9 mouse cellular contexts compared by ENCODE assay signal in genomic region chr11:55416609-55417265, GRCm38 (mm10). TPM values are rescaled to one million over a fixed set of nuclear protein-coding genes. Genes with fewer than 3 reads are reported as not detected.
DNase-seq lines count a peak whose midpoint lies in the region; ATAC-seq and TF ChIP-seq lines count a peak whose summit lies in the region.
"Had no signal": no experiment of that assay in that cellular context is flagged by ENCODE, and none has a peak within 500 bp of the region (broad histone marks: within the 10 kb centered on the region; RNA-seq: fewer than 3 reads in every experiment).

No protein-coding gene starts in this region.

- peak overlapping the region; percentile 93; the same call in 1 of the 2 replicates for H3K27ac ChIP-seq in hindbrain, embryonic 10.5 days
- no peak overlapping the region for H3K27ac ChIP-seq in hindbrain, embryonic 11.5 days (ENCODE audit: low read depth, low read length)
- H3K27ac ChIP-seq in embryonic facial prominence, embryonic 15.5 days (replicated peaks), result peak overlapping the region; percentile 97

- peaks cover 83% of the 10 kb centered on the region for H3K79me2 ChIP-seq in C2C12 (ENCODE audit: control insufficient read depth, insufficient read depth)

- H3K79me3 ChIP-seq in C2C12 (ENCODE audit: low read depth), result peaks cover 73% of the 10 kb centered on the region

- no peak for DNase-seq in hindbrain, embryonic 10.5 days (ENCODE audit: low spot score)
- no peak for DNase-seq in hindbrain, embryonic 11.5 days (ENCODE audit: low spot score)
- peak; percentile 37 for DNase-seq in kidney, postnatal 14 days
- DNase-seq in cerebellum, adult 9-10 months, result no peak
- DNase-seq in urinary bladder, postnatal 25 days (ENCODE audit: low spot score), result no peak

- ATAC-seq in hindbrain, embryonic 11.5 days (ENCODE audit: low FRiP score), result no peak
- ATAC-seq in embryonic facial prominence, embryonic 15.5 days (ENCODE audit: insufficient number of reproducible peaks, low FRiP score, low TSS enrichment, low read depth), result no peak
- ATAC-seq in granulocyte monocyte progenitor cell, adult 5-6 weeks (replicated peaks; ENCODE audit: poor library complexity, severe bottlenecking), result no peak

- H3ac ChIP-seq in C2C12 (ENCODE audit: control insufficient read depth, insufficient read length, low read depth), result peak overlapping the region; percentile 19

- no peak for TF ChIP-seq CTCF in C2C12 (IDR thresholded peaks at IDR 0.05; ENCODE audit: control insufficient read depth, insufficient read depth, insufficient read length)

- H3K4me1 ChIP-seq in hindbrain, embryonic 10.5 days (replicated peaks), result peaks cover 50% of the 10 kb centered on the region
- H3K4me1 ChIP-seq in hindbrain, embryonic 11.5 days (replicated peaks; ENCODE audit: control insufficient read depth, insufficient read depth, low read length), result peaks cover 12% of the 10 kb centered on the region
- peaks cover 57% of the 10 kb centered on the region for H3K4me1 ChIP-seq in embryonic facial prominence, embryonic 15.5 days

- no peaks in the 10 kb centered on the region for H3K27me3 ChIP-seq in hindbrain, embryonic 10.5 days (ENCODE audit: insufficient read depth, poor library complexity, severe bottlenecking)
- H3K27me3 ChIP-seq in hindbrain, embryonic 11.5 days (ENCODE audit: control insufficient read depth, insufficient read depth, low read length), result no peaks in the 10 kb centered on the region
- H3K27me3 ChIP-seq in C2C12 (ENCODE audit: control insufficient read depth, insufficient read depth, insufficient read length), result no peaks in the 10 kb centered on the region
- no peaks in the 10 kb centered on the region for H3K27me3 ChIP-seq in embryonic facial prominence, embryonic 15.5 days

- no peak overlapping the region for H3K9ac ChIP-seq in hindbrain, embryonic 11.5 days (ENCODE audit: low read depth, low read length)
- no peak overlapping the region for H3K9ac ChIP-seq in embryonic facial prominence, embryonic 15.5 days

- peaks cover 24% of the 10 kb centered on the region for H3K36me3 ChIP-seq in hindbrain, embryonic 10.5 days
- H3K36me3 ChIP-seq in hindbrain, embryonic 11.5 days (ENCODE audit: control insufficient read depth, insufficient read depth, low read length), result no peaks in the 10 kb centered on the region
- H3K36me3 ChIP-seq in C2C12 (ENCODE audit: control insufficient read depth, insufficient read depth), result peaks cover 46% of the 10 kb centered on the region
- H3K36me3 ChIP-seq in embryonic facial prominence, embryonic 15.5 days, result peaks cover 15% of the 10 kb centered on the region

- H3K4me3 ChIP-seq in hindbrain, embryonic 10.5 days, result 0 out of 2 replicates have a peak overlapping the region, but pooled peaks have one; percentile 61
- H3K4me3 ChIP-seq in hindbrain, embryonic 11.5 days (ENCODE audit: low read depth, low read length), result no peak overlapping the region
- H3K4me3 ChIP-seq in C2C12 (ENCODE audit: insufficient read depth, poor library complexity, severe bottlenecking), result peak overlapping the region; percentile 75
- H3K4me3 ChIP-seq in embryonic facial prominence, embryonic 15.5 days (replicated peaks), result peak overlapping the region; percentile 70
- H3K4me3 ChIP-seq: erythroblast, embryonic 14.5 days had no signal

- H3K9me3 ChIP-seq in hindbrain, embryonic 10.5 days, result no peaks in the 10 kb centered on the region
- H3K9me3 ChIP-seq in hindbrain, embryonic 11.5 days (ENCODE audit: control insufficient read depth, low read length), result no peaks in the 10 kb centered on the region
- H3K9me3 ChIP-seq in embryonic facial prominence, embryonic 15.5 days (replicated peaks), result no peaks in the 10 kb centered on the region

- WGBS in hindbrain, embryonic 10.5 days, result 81% methylated on average over 6 of the region's 6 CpGs
- 81% methylated on average over 6 of the region's 6 CpGs for WGBS in hindbrain, embryonic 11.5 days
- WGBS in embryonic facial prominence, embryonic 15.5 days, result 26% methylated on average over 6 of the region's 6 CpGs

- no peak overlapping the region for H3K4me2 ChIP-seq in hindbrain, embryonic 11.5 days (replicated peaks; ENCODE audit: low read depth, low read length)
- peak overlapping the region; percentile 67 for H3K4me2 ChIP-seq in embryonic facial prominence, embryonic 15.5 days (replicated peaks)

TF ChIP-seq in C2C12, 6 proteins besides CTCF, POLR2A, EP300 and RAD21:
- TF ChIP-seq MYOD1 (IDR thresholded peaks at IDR 0.05; ENCODE audit: control insufficient read depth, insufficient read length, low read depth), result no peak
- TF ChIP-seq CEBPB (IDR thresholded peaks at IDR 0.05; ENCODE audit: low read depth), result no peak
- TF ChIP-seq MAX (IDR thresholded peaks at IDR 0.05), result no peak
- TF ChIP-seq FOSL1 (IDR thresholded peaks at IDR 0.05; ENCODE audit: insufficient read depth, low read length, poor library complexity, severe bottlenecking), result no peak
- no peak for TF ChIP-seq USF1 (IDR thresholded peaks at IDR 0.05; ENCODE audit: low read depth)
- TF ChIP-seq MYOG (IDR thresholded peaks at IDR 0.05; ENCODE audit: control insufficient read depth, extremely low read depth, insufficient read length), result no peak

RNA-seq across cellular contexts. Expression of gene Sparc, which starts 6.2 kb away (rescaled TPM):
- polyA plus RNA-seq in hindbrain, embryonic 10.5 days (2016; fragmentation: Nextera tagmentation; extraction: Ambion mirVana), result 400 and 454 TPM in 2 replicates
- 528 and 573 TPM in 2 replicates for polyA plus RNA-seq in hindbrain, embryonic 11.5 days (2014; fragmentation: Nextera tagmentation; extraction: Ambion mirVana)
- polyA plus RNA-seq in C2C12 (2012; fragmentation: generic; extraction: Trizol), result 632 TPM
- polyA plus RNA-seq in embryonic facial prominence, embryonic 15.5 days (2015; fragmentation: Nextera tagmentation; extraction: Ambion mirVana), result 3,074 and 3,219 TPM in 2 replicates
- not detected in 2 replicates for total RNA-seq in granulocyte monocyte progenitor cell, adult 5-6 weeks (2014; fragmentation: Nextera tagmentation)
- total RNA-seq in granulocyte monocyte progenitor cell, adult 5-6 weeks (2017), result 0.31 TPM in 1 of 2 replicates, not detected in the other

RNA-seq across cellular contexts. Expression of gene Atox1, which starts 44.3 kb away (rescaled TPM):
- polyA plus RNA-seq in hindbrain, embryonic 10.5 days (2016; fragmentation: Nextera tagmentation; extraction: Ambion mirVana), result 269 and 322 TPM in 2 replicates
- 248 and 262 TPM in 2 replicates for polyA plus RNA-seq in hindbrain, embryonic 11.5 days (2014; fragmentation: Nextera tagmentation; extraction: Ambion mirVana)
- 365 TPM for polyA plus RNA-seq in C2C12 (2012; fragmentation: generic; extraction: Trizol)
- 487 and 541 TPM in 2 replicates for polyA plus RNA-seq in embryonic facial prominence, embryonic 15.5 days (2015; fragmentation: Nextera tagmentation; extraction: Ambion mirVana)
- 164 and 224 TPM in 2 replicates for total RNA-seq in granulocyte monocyte progenitor cell, adult 5-6 weeks (2014; fragmentation: Nextera tagmentation)
- 52.8 and 89.1 TPM in 2 replicates for total RNA-seq in granulocyte monocyte progenitor cell, adult 5-6 weeks (2017)

RNA-seq across cellular contexts. Expression of gene G3bp1, which starts 52.7 kb away (rescaled TPM):
- polyA plus RNA-seq in hindbrain, embryonic 10.5 days (2016; fragmentation: Nextera tagmentation; extraction: Ambion mirVana), result 221 and 269 TPM in 2 replicates
- 199 and 220 TPM in 2 replicates for polyA plus RNA-seq in hindbrain, embryonic 11.5 days (2014; fragmentation: Nextera tagmentation; extraction: Ambion mirVana)
- polyA plus RNA-seq in C2C12 (2012; fragmentation: generic; extraction: Trizol), result 82.5 TPM
- polyA plus RNA-seq in embryonic facial prominence, embryonic 15.5 days (2015; fragmentation: Nextera tagmentation; extraction: Ambion mirVana), result 150 and 160 TPM in 2 replicates
- total RNA-seq in granulocyte monocyte progenitor cell, adult 5-6 weeks (2014; fragmentation: Nextera tagmentation), result 87.8 and 97.3 TPM in 2 replicates
- total RNA-seq in granulocyte monocyte progenitor cell, adult 5-6 weeks (2017), result 130 and 133 TPM in 2 replicates
